Mouse (Mus musculus) large intestine, adult 2 months (tissue): ENCODE data around the gene Eng. TPM values are rescaled to one million over a fixed set of nuclear protein-coding genes. Genes with fewer than 3 reads are reported as not detected.

ENCODE experiments used
- DNase-seq: peaks from one replicate; pipeline ENCODE4 v3.0.0-alpha.2; 2012; ENCODE audit warnings: low read depth, low spot score
- WGBS: fragments of 180-500 bp; shearing (Covaris S2); methylation state at CpG from one replicate; pipeline ENCODE4 v1.1.7; 2018; 5-methylcytosine and 5-hydroxymethylcytosine counted together
- polyA plus RNA-seq: library from polyadenylated mRNA; depleted of rRNA; stranded (reverse); fragments of >200 nt; gene quantifications from 2 replicates; pipeline ENCODE4 v1.2.3, GENCODE M21; 2012

The Eng gene
- polyA plus RNA-seq, 1 experiment = 34.5 TPM

GRCm38 (mm10) chr2:32699680-32700079, 53.3 kb downstream of the Eng start:
- 82% methylated on average over 6 of the region's 6 CpGs for WGBS

GRCm38 (mm10) chr2:32700966-32701743, 54.8 kb downstream of the Eng start:
- WGBS = 77% methylated on average over 14 of the region's 14 CpGs
- no peak for DNase-seq

More at GRCm38 (mm10) chr2:32699680-32700079, 53.3 kb downstream of the Eng start:
- DNase-seq = no peak

- 45% methylated on average over 8 of the region's 8 CpGs for WGBS
- DNase-seq = no peak
These were observed 56.7 kb downstream of the Eng start for GRCm38 (mm10) chr2:32703046-32703445.

GRCm38 (mm10) chr2:32704021-32704421, 57.6 kb downstream of the Eng start, which contains the start of gene Fpgs:
Fpgs (minus strand) TSS chr2:32704145.
- DNase-seq = no peak
- 49% methylated on average over 2 of the region's 2 CpGs for WGBS

GRCm38 (mm10) chr2:32705018-32705417, 58.6 kb downstream of the Eng start:
- WGBS = 92% methylated on average over 7 of the region's 7 CpGs
- no peak for DNase-seq

GRCm38 (mm10) chr2:32706971-32707370, 60.6 kb downstream of the Eng start:
- 84% methylated on average over 6 of the region's 6 CpGs for WGBS
- DNase-seq = no peak

- 21% methylated on average over 3 of the region's 3 CpGs for WGBS
- DNase-seq = no peak
These were observed 62.2 kb downstream of the Eng start for GRCm38 (mm10) chr2:32708643-32709042.

- WGBS = 86% methylated on average over 20 of the region's 20 CpGs
- no peak for DNase-seq
These were observed 63.2 kb downstream of the Eng start for GRCm38 (mm10) chr2:32709521-32710137.

GRCm38 (mm10) chr2:32710425-32710824, 64.0 kb downstream of the Eng start:
- no peak for DNase-seq
- 74% methylated on average over 5 of the region's 5 CpGs for WGBS

GRCm38 (mm10) chr2:32711301-32712056, 65.1 kb downstream of the Eng start:
- 16% methylated on average over 9 of the region's 9 CpGs for WGBS
- DNase-seq = no peak

- WGBS = under 1% methylated on average over 41 of the region's 41 CpGs
These were observed 65.7 kb downstream of the Eng start for GRCm38 (mm10) chr2:32712108-32712551.

GRCm38 (mm10) chr2:32712586-32712933, 66.2 kb downstream of the Eng start:
- DNase-seq = no peak
- WGBS = under 1% methylated on average over 44 of the region's 44 CpGs

More at GRCm38 (mm10) chr2:32712108-32712551, 65.7 kb downstream of the Eng start:
- no peak for DNase-seq

- WGBS = 1% methylated on average over 64 of the region's 79 CpGs
- DNase-seq = peak; percentile 63
These were observed 66.8 kb downstream of the Eng start, which contains the start of gene Cdk9 for GRCm38 (mm10) chr2:32712934-32713817. Cdk9 (minus strand) TSS chr2:32713076.

- WGBS = 33% methylated on average over 11 of the region's 11 CpGs
- no peak for DNase-seq
These were observed 68.0 kb downstream of the Eng start for GRCm38 (mm10) chr2:32714117-32714986.

- DNase-seq = peak; percentile 77
- WGBS = 17% methylated on average over 4 of the region's 4 CpGs
These were observed 68.6 kb downstream of the Eng start for GRCm38 (mm10) chr2:32714987-32715425.

- WGBS = 75% methylated on average over 9 of the region's 9 CpGs
- no peak for DNase-seq
These were observed 72.4 kb downstream of the Eng start for GRCm38 (mm10) chr2:32718761-32719160.

- DNase-seq = no peak
- 80% methylated on average over 3 of the region's 3 CpGs for WGBS
These were observed 73.7 kb downstream of the Eng start for GRCm38 (mm10) chr2:32720053-32720452.

- WGBS = 53% methylated on average over 8 of the region's 8 CpGs
- no peak for DNase-seq
These were observed 74.4 kb downstream of the Eng start, which contains the start of gene Sh2d3c for GRCm38 (mm10) chr2:32720681-32721229. Sh2d3c (plus strand) TSS chr2:32721055.
